Mouse (Mus musculus): ENCODE results near the gene Pole3. TPM values are rescaled to one million over a fixed set of nuclear protein-coding genes. Genes with fewer than 3 reads are reported as not detected.

Gene Pole3
- polyA plus RNA-seq, 1 experiment from 2014 or later = 96.4 TPM

DNA sequence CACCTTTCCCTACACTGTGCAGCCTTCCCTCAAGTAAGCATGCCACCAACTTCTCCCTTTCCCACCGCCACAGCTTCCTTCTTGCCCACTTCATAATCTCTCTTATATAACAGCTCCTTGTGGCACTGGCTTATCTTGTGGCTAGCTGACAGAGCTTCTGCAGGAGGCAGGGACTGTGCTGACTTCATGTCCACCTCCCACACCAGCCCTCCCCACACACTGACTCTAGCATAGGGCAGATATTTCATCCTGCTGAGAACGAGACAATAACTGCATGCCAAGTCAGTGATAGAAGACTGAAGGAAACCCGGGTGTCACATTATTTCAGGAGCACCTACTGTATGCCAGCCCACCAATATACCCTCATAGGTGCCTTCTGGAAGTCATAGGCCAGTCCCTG lies 9.4 kb downstream of the Pole3 start:
- 53% methylated on average over 3 of the region's 3 CpGs for WGBS
- no peak for ATAC-seq (ENCODE audit: insufficient read depth)
- H3K27ac ChIP-seq (ENCODE audit: low read depth) = peak overlapping the region; percentile 79

DNA sequence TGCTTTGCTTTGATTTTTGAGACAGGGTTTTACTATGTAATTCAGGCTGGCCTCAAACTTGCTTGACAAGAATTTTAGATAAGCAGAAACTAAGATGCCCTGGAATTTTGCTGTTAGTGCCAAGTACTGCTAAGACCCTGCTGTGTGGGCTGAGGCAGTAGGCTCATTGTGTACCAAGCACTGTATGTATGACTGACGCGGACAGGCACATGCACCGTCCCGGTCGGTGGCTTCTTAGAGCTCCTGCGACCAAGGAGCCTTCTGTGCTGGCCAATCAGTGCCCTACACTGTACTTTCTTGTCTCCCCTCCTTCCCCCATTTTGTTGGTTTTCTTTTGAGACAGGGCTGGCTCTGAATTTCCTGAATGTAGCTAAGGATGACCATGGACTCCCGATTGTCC lies 9.9 kb downstream of the Pole3 start:
- Histone ChIP-seq H3K4me1 (ENCODE audit: insufficient read depth) (peaks cover 24% of the 10 kb centered on the region), H3K36me3 (ENCODE audit: insufficient read depth) (peaks cover 36% of the 10 kb centered on the region), H3K4me3 (ENCODE audit: low read depth, low read length) (peak overlapping the region; percentile 21; the same call in 1 of the 2 replicates), H3K4me2 (peak overlapping the region; percentile 33; the same call in 1 of the 2 replicates), H3K27ac (ENCODE audit: low read depth) (peak overlapping the region; percentile 79; the same call in 1 of the 2 replicates), H3K9ac (0 out of 2 replicates have a peak overlapping the region, but pooled peaks have one; percentile 9), H3K27me3 (ENCODE audit: insufficient read depth, low read length) (no peaks in the 10 kb centered on the region), H3K9me3 (ENCODE audit: low read depth, low read length) (no peaks in the 10 kb centered on the region)
- no peak for TF ChIP-seq CTCF (IDR thresholded peaks at IDR 0.05; ENCODE audit: low read depth)
- no peak for ATAC-seq (ENCODE audit: insufficient read depth)
- 55% methylated on average over 7 of the region's 7 CpGs for WGBS
- DNase-seq = peak; percentile 44

More for the DNA sequence above, 9.4 kb downstream of the Pole3 start:
- DNase-seq = no peak
- no peaks in the 10 kb centered on the region for H3K9me3 ChIP-seq (ENCODE audit: low read depth, low read length)
- 0 out of 2 replicates have a peak overlapping the region, but pooled peaks have one; percentile 9 for H3K9ac ChIP-seq
- no peaks in the 10 kb centered on the region for H3K27me3 ChIP-seq (ENCODE audit: insufficient read depth, low read length)
- H3K36me3 ChIP-seq (ENCODE audit: insufficient read depth) = peaks cover 31% of the 10 kb centered on the region
- H3K4me3 ChIP-seq (ENCODE audit: low read depth, low read length) = peak overlapping the region; percentile 21; the same call in 1 of the 2 replicates
- peak overlapping the region; percentile 33 for H3K4me2 ChIP-seq
- TF ChIP-seq CTCF (IDR thresholded peaks at IDR 0.05; ENCODE audit: low read depth) = no peak
- H3K4me1 ChIP-seq (ENCODE audit: insufficient read depth) = peaks cover 26% of the 10 kb centered on the region

DNA sequence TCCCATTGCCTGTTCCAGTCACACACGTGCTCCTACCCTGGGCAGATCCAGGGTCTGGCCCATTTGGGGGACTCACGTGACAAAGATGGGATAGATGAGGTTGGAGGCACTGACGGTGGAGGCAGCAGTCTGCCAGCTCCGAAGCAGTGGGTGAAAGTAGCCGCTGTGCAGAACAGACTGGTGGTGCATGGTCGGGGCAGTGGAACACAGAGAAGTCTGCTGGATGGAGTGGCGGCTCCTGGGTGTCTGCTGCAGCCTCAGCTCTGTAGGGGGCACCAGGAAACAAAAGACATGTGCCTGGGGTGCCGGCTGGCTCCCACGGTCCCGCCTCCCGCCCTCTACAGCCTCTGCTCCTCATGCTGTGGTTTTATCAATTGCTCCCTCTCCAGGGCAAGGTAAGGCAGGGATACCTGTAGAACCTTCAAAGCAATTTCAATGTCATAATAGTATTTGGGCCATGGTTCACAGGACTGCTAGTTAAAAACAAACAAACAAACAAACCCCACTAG lies 10.8 kb downstream of the Pole3 start:
- Histone ChIP-seq H3K36me3 (ENCODE audit: insufficient read depth) (peaks cover 45% of the 10 kb centered on the region), H3K4me1 (ENCODE audit: insufficient read depth) (peaks cover 23% of the 10 kb centered on the region), H3K9ac (no peak overlapping the region), H3K9me3 (ENCODE audit: low read depth, low read length) (no peaks in the 10 kb centered on the region), H3K27me3 (ENCODE audit: insufficient read depth, low read length) (no peaks in the 10 kb centered on the region), H3K4me2 (no peak overlapping the region), H3K27ac (ENCODE audit: low read depth) (no peak overlapping the region), H3K4me3 (ENCODE audit: low read depth, low read length) (no peak overlapping the region)
- ATAC-seq (ENCODE audit: insufficient read depth) (no peak), DNase-seq (no peak)
- 50% methylated on average over 11 of the region's 11 CpGs for WGBS
- TF ChIP-seq CTCF (IDR thresholded peaks at IDR 0.05; ENCODE audit: low read depth) = no peak

DNA sequence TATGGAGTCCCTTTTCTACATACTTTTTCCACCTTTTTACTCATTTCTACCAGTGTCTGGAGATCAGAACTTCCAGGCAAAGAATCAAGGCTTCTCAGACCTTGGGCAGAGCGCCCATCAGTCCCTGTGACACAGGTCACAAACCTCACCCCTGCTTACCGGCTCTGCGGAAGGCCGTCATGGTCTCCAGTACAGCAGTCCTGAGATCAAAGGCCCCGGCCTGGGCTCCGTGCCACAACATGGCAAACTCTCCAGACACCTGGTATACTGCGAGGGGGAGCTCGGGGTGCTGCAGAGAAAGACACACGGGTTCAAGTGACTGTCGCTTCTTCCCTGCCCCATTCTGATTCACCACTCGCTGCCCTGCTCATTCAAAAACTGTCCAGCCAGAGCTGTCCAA lies 14.9 kb downstream of the Pole3 start:
- H3K4me1 ChIP-seq (ENCODE audit: insufficient read depth) = no peaks in the 10 kb centered on the region
- 88% methylated on average over 11 of the region's 11 CpGs for WGBS
- DNase-seq (no peak), ATAC-seq (ENCODE audit: insufficient read depth) (no peak)
- H3K27me3 ChIP-seq (ENCODE audit: insufficient read depth, low read length) = no peaks in the 10 kb centered on the region
- no peak overlapping the region for H3K4me2 ChIP-seq
- H3K27ac ChIP-seq (ENCODE audit: low read depth) = no peak overlapping the region
- TF ChIP-seq CTCF (IDR thresholded peaks at IDR 0.05; ENCODE audit: low read depth) = no peak
- H3K9ac ChIP-seq = no peak overlapping the region
- no peaks in the 10 kb centered on the region for H3K9me3 ChIP-seq (ENCODE audit: low read depth, low read length)
- no peak overlapping the region for H3K4me3 ChIP-seq (ENCODE audit: low read depth, low read length)
- peaks cover 64% of the 10 kb centered on the region for H3K36me3 ChIP-seq (ENCODE audit: insufficient read depth)

DNA sequence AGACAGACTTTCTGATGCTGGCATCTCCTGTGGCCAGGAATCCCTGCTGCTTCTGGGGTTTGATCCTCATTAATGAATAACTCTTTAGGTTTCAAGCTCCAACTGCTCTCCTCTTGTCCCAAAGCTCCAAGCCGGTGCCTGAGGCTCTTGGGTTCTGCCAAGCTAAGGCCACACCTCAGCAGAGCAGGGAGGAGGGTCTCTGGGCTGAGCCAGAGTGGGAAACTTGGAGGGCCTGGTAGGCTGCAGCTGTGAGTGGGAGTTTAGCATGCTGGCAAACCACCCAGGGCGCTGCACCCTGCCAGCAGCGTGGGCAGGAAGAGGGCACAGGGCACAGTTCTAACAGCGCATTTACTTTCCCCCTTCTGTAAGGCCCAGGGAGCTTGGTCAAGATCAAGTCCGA lies 16.0 kb downstream of the Pole3 start:
- no peak overlapping the region for H3K9ac ChIP-seq
- DNase-seq (no peak), ATAC-seq (ENCODE audit: insufficient read depth) (no peak)
- 82% methylated on average over 5 of the region's 5 CpGs for WGBS
- no peak overlapping the region for H3K4me2 ChIP-seq
- H3K27ac ChIP-seq (ENCODE audit: low read depth) = no peak overlapping the region
- no peaks in the 10 kb centered on the region for H3K4me1 ChIP-seq (ENCODE audit: insufficient read depth)
- no peak overlapping the region for H3K4me3 ChIP-seq (ENCODE audit: low read depth, low read length)
- H3K27me3 ChIP-seq (ENCODE audit: insufficient read depth, low read length) = no peaks in the 10 kb centered on the region
- no peaks in the 10 kb centered on the region for H3K9me3 ChIP-seq (ENCODE audit: low read depth, low read length)
- no peak for TF ChIP-seq CTCF (IDR thresholded peaks at IDR 0.05; ENCODE audit: low read depth)
- peaks cover 64% of the 10 kb centered on the region for H3K36me3 ChIP-seq (ENCODE audit: insufficient read depth)

DNA sequence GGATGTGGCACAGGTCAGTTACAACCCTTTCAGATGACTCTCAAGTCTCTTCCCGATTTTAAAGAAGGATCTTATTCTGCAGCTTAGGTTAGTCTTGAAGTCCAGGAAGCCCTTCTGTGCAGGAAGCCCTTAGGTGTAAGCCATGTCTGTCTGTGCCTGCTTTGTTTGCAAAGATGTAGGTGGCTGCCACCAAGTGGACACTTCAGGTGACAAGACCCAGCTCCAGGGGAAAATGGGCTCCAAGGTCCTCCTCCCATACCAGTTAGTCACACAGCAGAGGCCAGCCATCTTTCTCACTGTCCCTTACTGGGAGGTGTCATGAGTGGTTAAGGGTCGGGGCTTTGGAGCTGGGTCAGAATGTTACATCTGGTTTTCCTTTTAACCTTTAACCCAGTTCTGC lies 18.1 kb downstream of the Pole3 start:
- no peaks in the 10 kb centered on the region for H3K9me3 ChIP-seq (ENCODE audit: low read depth, low read length)
- no peak overlapping the region for H3K4me2 ChIP-seq
- 0 out of 2 replicates have a peak, but pooled peaks cover 3% of the 10 kb centered on the region for H3K4me1 ChIP-seq (ENCODE audit: insufficient read depth)
- WGBS = 45% methylated on average over 2 of the region's 2 CpGs
- peak; percentile 22; the same call in 1 of the 2 replicates for TF ChIP-seq CTCF (IDR thresholded peaks at IDR 0.05; ENCODE audit: low read depth)
- H3K27ac ChIP-seq (ENCODE audit: low read depth) = no peak overlapping the region
- no peak overlapping the region for H3K9ac ChIP-seq
- H3K36me3 ChIP-seq (ENCODE audit: insufficient read depth) = peaks cover 45% of the 10 kb centered on the region
- ATAC-seq (ENCODE audit: insufficient read depth) (no peak), DNase-seq (no peak)
- no peak overlapping the region for H3K4me3 ChIP-seq (ENCODE audit: low read depth, low read length)
- H3K27me3 ChIP-seq (ENCODE audit: insufficient read depth, low read length) = no peaks in the 10 kb centered on the region

DNA sequence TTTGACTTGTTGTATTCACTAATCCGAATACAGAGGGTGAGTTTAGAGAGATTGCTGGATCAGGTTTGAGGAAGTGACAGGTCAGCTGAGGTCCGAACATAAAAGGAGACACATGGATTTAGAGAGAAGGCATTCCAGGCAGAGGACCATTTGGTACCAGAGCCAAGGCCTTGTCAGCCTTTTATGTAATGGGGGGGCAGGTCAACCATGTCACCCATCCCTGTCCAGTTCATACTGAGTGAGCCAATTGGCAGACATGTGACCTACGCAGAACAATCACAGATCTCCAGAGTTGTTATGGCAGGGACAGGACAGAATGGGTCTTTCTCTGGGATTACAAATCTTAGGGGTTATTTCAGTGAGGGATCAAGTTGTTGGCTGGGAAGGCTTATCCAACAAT lies 18.9 kb downstream of the Pole3 start:
- Histone ChIP-seq H3K36me3 (ENCODE audit: insufficient read depth) (peaks cover 37% of the 10 kb centered on the region), H3K9me3 (ENCODE audit: low read depth, low read length) (no peaks in the 10 kb centered on the region), H3K27ac (ENCODE audit: low read depth) (no peak overlapping the region), H3K4me1 (ENCODE audit: insufficient read depth) (peaks cover 3% of the 10 kb centered on the region; the same call in 1 of the 2 replicates), H3K4me2 (no peak overlapping the region), H3K4me3 (ENCODE audit: low read depth, low read length) (no peak overlapping the region), H3K27me3 (ENCODE audit: insufficient read depth, low read length) (no peaks in the 10 kb centered on the region), H3K9ac (no peak overlapping the region)
- 82% methylated on average over 3 of the region's 3 CpGs for WGBS
- TF ChIP-seq CTCF (IDR thresholded peaks at IDR 0.05; ENCODE audit: low read depth) = no peak
- DNase-seq (no peak), ATAC-seq (ENCODE audit: insufficient read depth) (no peak)

Data from lung, embryonic 14.5 days (tissue).